Mouse (Mus musculus) large intestine, adult 2 months (tissue): ENCODE measurements around the gene Kcnq1. TPM values are rescaled to one million over a fixed set of nuclear protein-coding genes. Genes with fewer than 3 reads are reported as not detected.
A peak's percentile ranks its signal among the peaks of the same experiment; 100 is the strongest.

ENCODE experiments used
- DNase-seq: peaks from one replicate; pipeline ENCODE4 v3.0.0-alpha.2; 2012; ENCODE audit warnings: low read depth, low spot score
- WGBS: fragments of 180-500 bp; shearing (Covaris S2); methylation state at CpG from one replicate; pipeline ENCODE4 v1.1.7; 2018; 5-methylcytosine and 5-hydroxymethylcytosine counted together
- polyA plus RNA-seq: library from polyadenylated mRNA; depleted of rRNA; stranded (reverse); fragments of >200 nt; gene quantifications from 2 replicates; pipeline ENCODE4 v1.2.3, GENCODE M21; 2012

The Kcnq1 gene
- polyA plus RNA-seq, 1 experiment: 52.6 TPM

- 79% methylated on average over 7 of the region's 7 CpGs for WGBS
Observed at GRCm38 (mm10) chr7:143300037-143300436, 193.9 kb downstream of the Kcnq1 start.

GRCm38 (mm10) chr7:143300681-143301080 lies 194.5 kb downstream of the Kcnq1 start:
- WGBS: 93% methylated on average over 3 of the region's 3 CpGs
- DNase-seq: no peak

More at GRCm38 (mm10) chr7:143300037-143300436, 193.9 kb downstream of the Kcnq1 start:
- DNase-seq: no peak

- no peak for DNase-seq
- WGBS: 82% methylated on average over 7 of the region's 7 CpGs
Observed at GRCm38 (mm10) chr7:143302156-143302555, 196.0 kb downstream of the Kcnq1 start.

- 81% methylated on average over 9 of the region's 9 CpGs for WGBS
- no peak for DNase-seq
Observed at GRCm38 (mm10) chr7:143302593-143303238, 196.6 kb downstream of the Kcnq1 start.

- no peak for DNase-seq
- 92% methylated on average over 5 of the region's 5 CpGs for WGBS
Observed at GRCm38 (mm10) chr7:143303557-143303956, 197.4 kb downstream of the Kcnq1 start.

GRCm38 (mm10) chr7:143305808-143306207 lies 199.6 kb downstream of the Kcnq1 start:
- 78% methylated on average over 10 of the region's 10 CpGs for WGBS
- DNase-seq: no peak

- 73% methylated on average over 1 of the region's 1 CpGs for WGBS
Observed at GRCm38 (mm10) chr7:143308001-143308400, 201.8 kb downstream of the Kcnq1 start.

GRCm38 (mm10) chr7:143310311-143310710 lies 204.1 kb downstream of the Kcnq1 start:
- DNase-seq: no peak
- 48% methylated on average over 3 of the region's 3 CpGs for WGBS

More at GRCm38 (mm10) chr7:143308001-143308400, 201.8 kb downstream of the Kcnq1 start:
- DNase-seq: no peak

GRCm38 (mm10) chr7:143310847-143311246 lies 204.7 kb downstream of the Kcnq1 start:
- WGBS: 79% methylated on average over 8 of the region's 8 CpGs
- DNase-seq: no peak

- 96% methylated on average over 7 of the region's 7 CpGs for WGBS
- DNase-seq: no peak
Observed at GRCm38 (mm10) chr7:143311471-143311870, 205.3 kb downstream of the Kcnq1 start.

- peak; percentile 48 for DNase-seq
Observed at GRCm38 (mm10) chr7:143313572-143314319, 207.6 kb downstream of the Kcnq1 start.

GRCm38 (mm10) chr7:143318512-143318911 lies 212.3 kb downstream of the Kcnq1 start:
- WGBS: 61% methylated on average over 5 of the region's 5 CpGs
- DNase-seq: no peak

More at GRCm38 (mm10) chr7:143313572-143314319, 207.6 kb downstream of the Kcnq1 start:
- 26% methylated on average over 11 of the region's 11 CpGs for WGBS

GRCm38 (mm10) chr7:143320367-143320766 lies 214.2 kb downstream of the Kcnq1 start:
- DNase-seq: no peak
- 86% methylated on average over 8 of the region's 8 CpGs for WGBS

- WGBS: 80% methylated on average over 16 of the region's 16 CpGs
- no peak for DNase-seq
Observed at GRCm38 (mm10) chr7:143325051-143325450, 218.9 kb downstream of the Kcnq1 start.

- WGBS: 29% methylated on average over 18 of the region's 18 CpGs
- DNase-seq: no peak
Observed at GRCm38 (mm10) chr7:143328185-143328915, 222.2 kb downstream of the Kcnq1 start.

GRCm38 (mm10) chr7:143329110-143329810 lies 223.1 kb downstream of the Kcnq1 start:
- WGBS: 87% methylated on average over 14 of the region's 14 CpGs

GRCm38 (mm10) chr7:143333040-143333439 lies 226.9 kb downstream of the Kcnq1 start:
- WGBS: 66% methylated on average over 8 of the region's 8 CpGs
- DNase-seq: no peak

More at GRCm38 (mm10) chr7:143329110-143329810, 223.1 kb downstream of the Kcnq1 start:
- DNase-seq: no peak

GRCm38 (mm10) chr7:143333604-143334003 lies 227.4 kb downstream of the Kcnq1 start:
- no peak for DNase-seq
- WGBS: 75% methylated on average over 4 of the region's 4 CpGs

- WGBS: 69% methylated on average over 4 of the region's 4 CpGs
- DNase-seq: no peak
Observed at GRCm38 (mm10) chr7:143338690-143339089, 232.5 kb downstream of the Kcnq1 start.
